Mouse (Mus musculus) olfactory bulb, adult 2 months (tissue): ENCODE results near the gene Fbxl20.

Experiments
- CTCF ChIP-seq: fragments of 200-500 bp; IDR thresholded peaks from 2 replicates; pipeline ENCODE4 v1.5.1; 2012; ENCODE audit warnings: low read depth, mild to moderate bottlenecking, low read length, moderate library complexity; ENCODE audit not compliant: insufficient read depth
- POLR2A ChIP-seq: fragments of 200-500 bp; IDR thresholded peaks from 2 replicates; pipeline ENCODE4 v1.6.1; 2012; ENCODE audit warnings: mild to moderate bottlenecking, low read depth, low read length, moderate library complexity; ENCODE audit not compliant: insufficient read depth

- TF ChIP-seq CTCF (no peak), POLR2A (no peak)
Observed at GRCm38 (mm10) chr11:98044074-98044473, 106.1 kb downstream of the Fbxl20 start.
